Mouse (Mus musculus): ENCODE measurements around the gene Kctd17. TPM values are rescaled to one million over a fixed set of nuclear protein-coding genes. Genes with fewer than 3 reads are reported as not detected.
A peak's percentile ranks its signal among the peaks of the same experiment; 100 is the strongest.

The Kctd17 gene
- polyA plus RNA-seq, 1 experiment from 2014 or later, result 35.0 TPM

DNA sequence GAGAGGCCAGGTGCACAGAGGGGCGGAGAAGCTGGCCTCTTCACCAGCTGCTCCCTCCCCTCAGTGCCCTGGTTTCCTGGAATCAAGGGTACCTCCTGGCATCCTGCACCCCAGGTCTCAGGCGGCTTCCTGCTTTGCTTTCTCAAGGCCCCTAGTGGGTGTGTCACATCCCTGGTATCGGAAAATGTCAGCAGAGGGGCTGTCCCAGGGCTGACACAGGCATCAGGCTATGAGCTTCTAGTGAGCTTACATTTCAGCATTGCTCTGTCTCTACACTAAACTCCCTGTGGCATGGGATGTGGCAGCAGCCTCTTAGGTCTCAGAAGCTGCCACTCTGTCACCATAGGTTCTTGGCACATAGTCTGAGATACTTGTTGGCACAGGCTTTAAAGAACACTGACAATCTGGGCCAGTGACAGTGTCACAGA, 47.3 kb downstream of the Kctd17 start:
- H3K27me3 ChIP-seq (replicated peaks; ENCODE audit: control insufficient read depth, insufficient read depth, low read length), result no peaks in the 10 kb centered on the region
- DNase-seq (ENCODE audit: low spot score) (no peak), ATAC-seq (replicated peaks; ENCODE audit: low FRiP score, low TSS enrichment, low read depth) (no peak)
- no peak overlapping the region for H3K4me3 ChIP-seq (ENCODE audit: low read depth, low read length)
- H3K9me3 ChIP-seq (ENCODE audit: control insufficient read depth, low read length), result no peaks in the 10 kb centered on the region
- H3K4me1 ChIP-seq (replicated peaks; ENCODE audit: control insufficient read depth, insufficient read depth, low read length), result peaks cover 8% of the 10 kb centered on the region; the same call in 1 of the 2 replicates
- no peaks in the 10 kb centered on the region for H3K36me3 ChIP-seq (ENCODE audit: control insufficient read depth, insufficient read depth, low read length)
- 56% methylated on average over 3 of the region's 3 CpGs for WGBS
- H3K27ac ChIP-seq (ENCODE audit: low read depth), result no peak overlapping the region
- no peak overlapping the region for H3K4me2 ChIP-seq (ENCODE audit: low read length)
- no peak overlapping the region for H3K9ac ChIP-seq (ENCODE audit: low read length)

DNA sequence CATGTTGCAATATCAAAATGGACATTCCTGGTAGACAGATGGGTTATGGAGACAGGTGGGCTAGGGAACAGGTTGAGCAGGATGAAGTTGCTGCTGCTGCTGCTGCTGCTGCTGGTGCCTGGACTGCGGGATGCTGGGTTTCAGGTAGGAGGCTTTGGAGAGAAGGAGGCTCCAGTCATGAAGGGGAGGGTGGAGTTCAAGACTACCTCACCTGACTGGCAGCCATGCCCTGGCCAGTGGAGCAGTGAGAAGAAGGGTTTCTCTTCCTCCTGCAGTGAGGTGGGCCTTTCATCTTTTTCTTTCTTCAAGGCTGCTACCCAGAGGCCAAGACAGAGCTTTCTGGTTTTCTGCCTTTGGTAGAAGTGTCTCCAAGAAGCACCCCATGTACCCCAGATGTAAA, 48.5 kb downstream of the Kctd17 start:
- no peaks in the 10 kb centered on the region for H3K9me3 ChIP-seq (ENCODE audit: control insufficient read depth, low read length)
- peaks cover 9% of the 10 kb centered on the region for H3K4me1 ChIP-seq (replicated peaks; ENCODE audit: control insufficient read depth, insufficient read depth, low read length)
- DNase-seq (ENCODE audit: low spot score), result no peak
- ATAC-seq (replicated peaks; ENCODE audit: low FRiP score, low TSS enrichment, low read depth), result no peak
- no peak overlapping the region for H3K9ac ChIP-seq (ENCODE audit: low read length)
- no peaks in the 10 kb centered on the region for H3K27me3 ChIP-seq (replicated peaks; ENCODE audit: control insufficient read depth, insufficient read depth, low read length)
- H3K36me3 ChIP-seq (ENCODE audit: control insufficient read depth, insufficient read depth, low read length), result no peaks in the 10 kb centered on the region
- no peak overlapping the region for H3K27ac ChIP-seq (ENCODE audit: low read depth)
- H3K4me2 ChIP-seq (ENCODE audit: low read length), result no peak overlapping the region
- 93% methylated on average over 1 of the region's 1 CpGs for WGBS
- no peak overlapping the region for H3K4me3 ChIP-seq (ENCODE audit: low read depth, low read length)

DNA sequence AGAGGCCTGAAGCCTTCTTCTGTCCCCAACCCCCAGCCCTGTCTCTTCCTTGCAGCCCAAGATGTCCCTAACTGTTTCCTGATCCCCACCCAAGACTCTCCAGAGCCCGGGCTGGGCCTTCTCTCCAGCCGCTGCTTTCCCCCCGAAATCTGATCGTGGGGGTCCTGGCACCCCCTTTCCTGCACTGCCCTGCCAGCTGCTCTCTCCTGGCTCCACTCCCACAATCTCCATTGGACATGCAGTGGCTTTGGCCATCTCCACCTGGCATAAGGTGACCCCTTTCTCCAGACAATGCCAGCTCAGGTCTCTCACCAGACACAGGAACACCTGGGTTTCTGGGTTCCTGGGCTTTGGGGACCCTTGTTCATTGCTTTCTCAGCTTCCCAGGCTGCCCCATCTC, 49.7 kb downstream of the Kctd17 start:
- H3K4me1 ChIP-seq (replicated peaks; ENCODE audit: control insufficient read depth, insufficient read depth, low read length), result peaks cover 8% of the 10 kb centered on the region
- H3K9ac ChIP-seq (ENCODE audit: low read length), result no peak overlapping the region
- H3K36me3 ChIP-seq (ENCODE audit: control insufficient read depth, insufficient read depth, low read length), result no peaks in the 10 kb centered on the region
- no peak overlapping the region for H3K4me2 ChIP-seq (ENCODE audit: low read length)
- no peaks in the 10 kb centered on the region for H3K27me3 ChIP-seq (replicated peaks; ENCODE audit: control insufficient read depth, insufficient read depth, low read length)
- DNase-seq (ENCODE audit: low spot score), result no peak
- H3K4me3 ChIP-seq (ENCODE audit: low read depth, low read length), result no peak overlapping the region
- no peaks in the 10 kb centered on the region for H3K9me3 ChIP-seq (ENCODE audit: control insufficient read depth, low read length)
- no peak overlapping the region for H3K27ac ChIP-seq (ENCODE audit: low read depth)
- ATAC-seq (replicated peaks; ENCODE audit: low FRiP score, low TSS enrichment, low read depth), result no peak
- WGBS, result 89% methylated on average over 4 of the region's 4 CpGs

DNA sequence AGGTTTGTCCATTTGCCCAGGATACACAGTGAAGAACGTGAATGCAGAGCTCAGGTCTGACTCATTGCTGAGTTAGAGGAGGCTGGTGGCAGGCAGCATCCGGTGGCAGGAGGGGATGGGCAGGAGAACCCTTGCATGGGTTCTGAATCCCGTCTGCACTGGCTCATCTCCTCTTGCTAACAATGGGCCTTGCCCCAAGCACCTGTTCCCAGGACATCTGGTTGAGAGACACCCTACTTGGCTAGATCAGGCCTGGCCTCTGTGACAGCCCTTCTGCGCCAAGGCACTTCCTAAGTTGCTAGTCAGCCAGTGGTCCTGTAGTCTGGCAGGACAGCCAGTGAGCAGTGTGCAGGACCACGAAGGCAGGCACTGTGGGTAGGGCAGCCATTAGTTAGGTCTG, 51.1 kb downstream of the Kctd17 start:
- no peak for ATAC-seq (replicated peaks; ENCODE audit: low FRiP score, low TSS enrichment, low read depth)
- H3K9ac ChIP-seq (ENCODE audit: low read length), result no peak overlapping the region
- H3K4me3 ChIP-seq (ENCODE audit: low read depth, low read length), result no peak overlapping the region
- DNase-seq (ENCODE audit: low spot score), result no peak
- H3K27me3 ChIP-seq (replicated peaks; ENCODE audit: control insufficient read depth, insufficient read depth, low read length), result no peaks in the 10 kb centered on the region
- H3K4me2 ChIP-seq (ENCODE audit: low read length), result no peak overlapping the region
- peaks cover 8% of the 10 kb centered on the region for H3K4me1 ChIP-seq (replicated peaks; ENCODE audit: control insufficient read depth, insufficient read depth, low read length)
- H3K36me3 ChIP-seq (ENCODE audit: control insufficient read depth, insufficient read depth, low read length), result no peaks in the 10 kb centered on the region
- 72% methylated on average over 5 of the region's 5 CpGs for WGBS
- no peaks in the 10 kb centered on the region for H3K9me3 ChIP-seq (ENCODE audit: control insufficient read depth, low read length)
- H3K27ac ChIP-seq (ENCODE audit: low read depth), result no peak overlapping the region

DNA sequence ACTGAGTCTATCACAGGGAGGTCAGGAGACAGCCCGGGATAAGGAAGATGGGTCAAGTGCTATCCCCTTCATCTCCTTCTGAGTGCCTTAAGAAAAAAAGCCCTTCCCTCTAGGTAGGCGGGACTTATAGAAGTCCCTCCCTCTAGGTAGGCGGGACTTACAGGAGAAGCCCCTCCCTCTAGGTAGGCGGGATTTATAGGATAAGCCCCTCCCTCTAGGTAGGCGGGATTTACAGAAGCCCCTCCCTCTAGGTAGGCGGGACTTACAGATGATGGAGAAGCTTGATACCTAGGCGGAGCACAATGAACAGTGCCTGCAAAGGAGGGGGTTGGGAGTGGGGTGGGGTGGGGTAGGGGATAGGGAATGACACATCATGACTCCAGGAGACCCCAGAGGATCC, 51.7 kb downstream of the Kctd17 start:
- Histone ChIP-seq H3K27me3 (replicated peaks; ENCODE audit: control insufficient read depth, insufficient read depth, low read length) (no peaks in the 10 kb centered on the region), H3K9me3 (ENCODE audit: control insufficient read depth, low read length) (no peaks in the 10 kb centered on the region), H3K36me3 (ENCODE audit: control insufficient read depth, insufficient read depth, low read length) (no peaks in the 10 kb centered on the region), H3K9ac (ENCODE audit: low read length) (no peak overlapping the region), H3K27ac (ENCODE audit: low read depth) (no peak overlapping the region), H3K4me2 (ENCODE audit: low read length) (no peak overlapping the region), H3K4me3 (ENCODE audit: low read depth, low read length) (no peak overlapping the region), H3K4me1 (replicated peaks; ENCODE audit: control insufficient read depth, insufficient read depth, low read length) (peaks cover 8% of the 10 kb centered on the region)
- ATAC-seq (replicated peaks; ENCODE audit: low FRiP score, low TSS enrichment, low read depth) (no peak), DNase-seq (ENCODE audit: low spot score) (no peak)
- 75% methylated on average over 7 of the region's 7 CpGs for WGBS

DNA sequence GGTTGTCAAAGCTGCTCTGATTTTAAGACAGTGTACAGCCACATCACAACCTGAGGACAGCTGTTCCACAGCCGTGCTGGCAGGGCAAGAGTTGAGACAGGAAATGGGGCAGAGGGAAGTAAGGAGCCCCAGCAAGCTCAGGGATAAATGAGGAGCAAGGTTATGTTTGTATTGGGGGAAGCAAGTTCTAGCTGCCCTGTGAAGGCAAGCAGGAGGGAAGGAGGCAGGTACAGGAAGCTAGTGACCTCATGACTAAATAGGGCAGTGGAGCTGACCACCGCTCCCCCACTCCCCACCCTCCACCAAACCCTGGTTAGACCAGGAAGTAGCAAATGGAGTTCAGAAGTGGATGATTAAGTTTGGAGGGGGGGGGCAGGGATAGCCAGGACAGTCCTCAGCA, 52.6 kb downstream of the Kctd17 start:
- Histone ChIP-seq H3K4me2 (ENCODE audit: low read length) (no peak overlapping the region), H3K4me3 (ENCODE audit: low read depth, low read length) (no peak overlapping the region), H3K9ac (ENCODE audit: low read length) (no peak overlapping the region), H3K27ac (ENCODE audit: low read depth) (no peak overlapping the region), H3K4me1 (replicated peaks; ENCODE audit: control insufficient read depth, insufficient read depth, low read length) (peaks cover 8% of the 10 kb centered on the region), H3K36me3 (ENCODE audit: control insufficient read depth, insufficient read depth, low read length) (no peaks in the 10 kb centered on the region), H3K27me3 (replicated peaks; ENCODE audit: control insufficient read depth, insufficient read depth, low read length) (no peaks in the 10 kb centered on the region), H3K9me3 (ENCODE audit: control insufficient read depth, low read length) (no peaks in the 10 kb centered on the region)
- no peak for ATAC-seq (replicated peaks; ENCODE audit: low FRiP score, low TSS enrichment, low read depth)
- WGBS, result 33% methylated on average over 2 of the region's 2 CpGs
- DNase-seq (ENCODE audit: low spot score), result no peak

- 49% methylated on average over 9 of the region's 9 CpGs for WGBS
- H3K36me3 ChIP-seq (ENCODE audit: control insufficient read depth, insufficient read depth, low read length), result no peaks in the 10 kb centered on the region
- no peak overlapping the region for H3K4me2 ChIP-seq (ENCODE audit: low read length)
- H3K9me3 ChIP-seq (ENCODE audit: control insufficient read depth, low read length), result no peaks in the 10 kb centered on the region
- peaks cover 8% of the 10 kb centered on the region for H3K4me1 ChIP-seq (replicated peaks; ENCODE audit: control insufficient read depth, insufficient read depth, low read length)
- no peak for DNase-seq (ENCODE audit: low spot score)
- no peaks in the 10 kb centered on the region for H3K27me3 ChIP-seq (replicated peaks; ENCODE audit: control insufficient read depth, insufficient read depth, low read length)
- no peak overlapping the region for H3K4me3 ChIP-seq (ENCODE audit: low read depth, low read length)
- ATAC-seq (replicated peaks; ENCODE audit: low FRiP score, low TSS enrichment, low read depth), result peak; percentile 37; the same call in 1 of the 2 replicates
- no peak overlapping the region for H3K27ac ChIP-seq (ENCODE audit: low read depth)
- H3K9ac ChIP-seq (ENCODE audit: low read length), result no peak overlapping the region
Observed at GRCm38 (mm10) chr15:78481448-78482000, 53.2 kb downstream of the Kctd17 start.

DNA sequence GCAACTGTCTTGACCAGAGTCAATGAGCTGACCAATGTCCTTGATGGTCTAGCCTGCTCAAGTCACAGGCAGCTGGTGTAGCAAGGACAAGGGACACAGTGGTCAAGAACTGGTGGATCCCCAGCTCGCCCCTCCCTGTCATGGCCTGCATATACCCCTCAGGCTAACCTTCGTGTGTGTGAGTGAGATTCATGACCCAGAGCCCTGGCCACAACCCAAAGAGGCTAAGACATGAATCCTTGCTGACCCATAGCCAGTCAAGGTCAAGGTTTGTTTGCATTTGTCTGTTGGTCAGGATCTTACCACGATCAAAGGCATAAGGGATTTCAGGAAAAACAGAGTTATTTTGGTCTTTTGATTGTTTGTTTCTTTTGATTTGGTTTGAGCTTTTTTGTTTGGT, 54.2 kb downstream of the Kctd17 start:
- WGBS, result 58% methylated on average over 3 of the region's 3 CpGs
- H3K27ac ChIP-seq (ENCODE audit: low read depth), result no peak overlapping the region
- H3K9me3 ChIP-seq (ENCODE audit: control insufficient read depth, low read length), result no peaks in the 10 kb centered on the region
- H3K4me3 ChIP-seq (ENCODE audit: low read depth, low read length), result no peak overlapping the region
- no peak overlapping the region for H3K9ac ChIP-seq (ENCODE audit: low read length)
- H3K4me1 ChIP-seq (replicated peaks; ENCODE audit: control insufficient read depth, insufficient read depth, low read length), result peaks cover 8% of the 10 kb centered on the region
- no peak overlapping the region for H3K4me2 ChIP-seq (ENCODE audit: low read length)
- H3K27me3 ChIP-seq (replicated peaks; ENCODE audit: control insufficient read depth, insufficient read depth, low read length), result no peaks in the 10 kb centered on the region
- ATAC-seq (replicated peaks; ENCODE audit: low FRiP score, low TSS enrichment, low read depth) (no peak), DNase-seq (ENCODE audit: low spot score) (no peak)
- no peaks in the 10 kb centered on the region for H3K36me3 ChIP-seq (ENCODE audit: control insufficient read depth, insufficient read depth, low read length)

DNA sequence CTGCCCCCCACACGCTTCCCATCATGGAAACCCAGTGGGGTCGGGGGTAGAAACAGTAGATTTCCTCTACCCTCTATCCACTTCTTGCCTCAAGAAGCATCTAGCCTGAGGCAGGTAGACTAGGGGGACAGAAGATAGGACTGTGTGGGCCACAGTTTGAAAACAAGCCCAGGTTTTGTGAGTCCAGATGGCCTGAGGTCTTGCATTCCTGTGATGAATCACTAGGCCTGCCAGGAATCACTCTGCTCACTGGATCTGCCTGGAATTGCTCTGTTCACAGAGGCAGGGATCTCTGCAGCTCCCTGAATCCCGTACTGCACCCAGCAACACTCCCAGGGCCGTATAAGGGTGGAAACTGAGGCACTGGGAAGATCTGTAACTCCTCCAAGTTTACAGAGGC, 54.9 kb downstream of the Kctd17 start:
- Histone ChIP-seq H3K9me3 (ENCODE audit: control insufficient read depth, low read length) (no peaks in the 10 kb centered on the region), H3K4me3 (ENCODE audit: low read depth, low read length) (no peak overlapping the region), H3K9ac (ENCODE audit: low read length) (no peak overlapping the region), H3K4me1 (replicated peaks; ENCODE audit: control insufficient read depth, insufficient read depth, low read length) (peaks cover 8% of the 10 kb centered on the region), H3K27ac (ENCODE audit: low read depth) (no peak overlapping the region), H3K36me3 (ENCODE audit: control insufficient read depth, insufficient read depth, low read length) (no peaks in the 10 kb centered on the region), H3K27me3 (replicated peaks; ENCODE audit: control insufficient read depth, insufficient read depth, low read length) (no peaks in the 10 kb centered on the region), H3K4me2 (ENCODE audit: low read length) (no peak overlapping the region)
- no peak for DNase-seq (ENCODE audit: low spot score)
- WGBS, result 73% methylated on average over 4 of the region's 4 CpGs
- ATAC-seq (replicated peaks; ENCODE audit: low FRiP score, low TSS enrichment, low read depth), result no peak

All from intestine, embryonic 14.5 days (tissue).